Mouse (Mus musculus): ENCODE measurements at regions not wholly inside any gene's neighbourhood (a gene's known extent, or its start where the extent isn't known, plus 50 kb on each side); places are given as distances from the start of the nearest gene placed in this dataset.

GRCm38 (mm10) chr6:117542431-117542830 lies 298.5 kb upstream of the Zfp637 start:
- TF ChIP-seq POLR2A (IDR thresholded peaks at IDR 0.05; ENCODE audit: borderline replicate concordance, low read depth, low read length) (no peak), CTCF (IDR thresholded peaks at IDR 0.05; ENCODE audit: low read depth, low read length) (no peak)
- Histone ChIP-seq H3K27ac (ENCODE audit: insufficient read depth, low read depth, low read length) (0 out of 2 replicates have a peak overlapping the region, but pooled peaks have one; percentile 12), H3K4me3 (ENCODE audit: insufficient read depth, low read length) (no peak overlapping the region), H3K4me1 (ENCODE audit: control insufficient read depth, insufficient read depth, low read length) (peaks cover 25% of the 10 kb centered on the region)

GRCm38 (mm10) chr6:117544276-117545196 lies 296.4 kb upstream of the Zfp637 start:
- TF ChIP-seq CTCF (IDR thresholded peaks at IDR 0.05; ENCODE audit: low read depth, low read length) (no peak), POLR2A (IDR thresholded peaks at IDR 0.05; ENCODE audit: borderline replicate concordance, low read depth, low read length) (no peak)
- peaks cover 25% of the 10 kb centered on the region for H3K4me1 ChIP-seq (ENCODE audit: control insufficient read depth, insufficient read depth, low read length)
- no peak overlapping the region for H3K4me3 ChIP-seq (ENCODE audit: insufficient read depth, low read length)
- no peak overlapping the region for H3K27ac ChIP-seq (ENCODE audit: insufficient read depth, low read depth, low read length)

DNA sequence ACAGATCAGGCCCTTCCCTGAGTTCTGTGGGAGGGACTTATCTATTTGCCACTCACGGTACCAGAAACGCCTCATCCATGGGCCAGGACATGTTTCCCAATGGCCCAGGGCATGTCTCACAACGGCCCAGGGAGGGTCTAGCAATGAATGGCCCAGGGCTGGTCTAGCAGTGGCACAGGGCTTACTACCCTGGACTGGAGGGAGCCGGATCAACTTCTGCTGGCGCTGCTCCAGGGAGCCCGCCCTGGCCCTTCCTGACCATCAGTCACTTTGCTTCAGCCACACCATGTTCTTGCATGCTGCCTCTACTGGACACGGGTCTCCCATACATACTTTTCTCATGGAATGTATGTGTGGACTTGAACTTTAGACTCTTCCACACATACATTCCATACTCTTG lies 290.1 kb upstream of the Zfp637 start:
- Histone ChIP-seq H3K27ac (ENCODE audit: insufficient read depth, low read depth, low read length) (no peak overlapping the region), H3K4me1 (ENCODE audit: control insufficient read depth, insufficient read depth, low read length) (no peaks in the 10 kb centered on the region), H3K4me3 (ENCODE audit: insufficient read depth, low read length) (no peak overlapping the region)
- TF ChIP-seq CTCF (IDR thresholded peaks at IDR 0.05; ENCODE audit: low read depth, low read length) (no peak), POLR2A (IDR thresholded peaks at IDR 0.05; ENCODE audit: borderline replicate concordance, low read depth, low read length) (no peak)

GRCm38 (mm10) chr6:117552006-117552667 lies 288.8 kb upstream of the Zfp637 start:
- TF ChIP-seq CTCF (IDR thresholded peaks at IDR 0.05; ENCODE audit: low read depth, low read length) (no peak), POLR2A (IDR thresholded peaks at IDR 0.05; ENCODE audit: borderline replicate concordance, low read depth, low read length) (no peak)
- no peak overlapping the region for H3K4me3 ChIP-seq (ENCODE audit: insufficient read depth, low read length)
- H3K27ac ChIP-seq (ENCODE audit: insufficient read depth, low read depth, low read length), result no peak overlapping the region
- no peaks in the 10 kb centered on the region for H3K4me1 ChIP-seq (ENCODE audit: control insufficient read depth, insufficient read depth, low read length)

GRCm38 (mm10) chr6:117563159-117563558 lies 277.8 kb upstream of the Zfp637 start:
- H3K27ac ChIP-seq (ENCODE audit: insufficient read depth, low read depth, low read length), result no peak overlapping the region

DNA sequence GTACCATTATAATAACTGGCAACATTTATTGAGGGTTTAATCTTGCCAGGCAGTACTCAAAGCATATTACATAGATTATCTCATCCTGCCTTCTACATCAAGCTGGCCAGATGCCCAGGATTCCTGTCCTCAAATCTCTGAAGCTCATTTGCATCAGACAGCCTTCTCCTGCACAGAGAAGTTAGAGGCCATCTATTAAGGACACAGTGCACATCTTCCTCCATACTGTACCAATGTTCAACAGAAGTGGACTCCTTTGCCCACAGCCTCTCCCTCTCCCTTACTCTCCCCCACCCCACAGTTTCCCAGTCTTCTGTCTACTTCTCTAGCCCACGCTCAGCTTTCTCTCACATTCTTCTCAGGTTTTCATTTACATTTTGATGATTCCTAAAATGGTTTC lies 277.3 kb upstream of the Zfp637 start:
- H3K4me1 ChIP-seq (ENCODE audit: control insufficient read depth, insufficient read depth, low read length), result no peaks in the 10 kb centered on the region
- no peak overlapping the region for H3K4me3 ChIP-seq (ENCODE audit: insufficient read depth, low read length)
- TF ChIP-seq CTCF (IDR thresholded peaks at IDR 0.05; ENCODE audit: low read depth, low read length), result no peak
- no peak overlapping the region for H3K27ac ChIP-seq (ENCODE audit: insufficient read depth, low read depth, low read length)

More at GRCm38 (mm10) chr6:117563159-117563558, 277.8 kb upstream of the Zfp637 start:
- Histone ChIP-seq H3K4me1 (ENCODE audit: control insufficient read depth, insufficient read depth, low read length) (no peaks in the 10 kb centered on the region), H3K4me3 (ENCODE audit: insufficient read depth, low read length) (no peak overlapping the region)
- no peak for TF ChIP-seq POLR2A (IDR thresholded peaks at IDR 0.05; ENCODE audit: borderline replicate concordance, low read depth, low read length)
- TF ChIP-seq CTCF (IDR thresholded peaks at IDR 0.05; ENCODE audit: low read depth, low read length), result no peak

DNA sequence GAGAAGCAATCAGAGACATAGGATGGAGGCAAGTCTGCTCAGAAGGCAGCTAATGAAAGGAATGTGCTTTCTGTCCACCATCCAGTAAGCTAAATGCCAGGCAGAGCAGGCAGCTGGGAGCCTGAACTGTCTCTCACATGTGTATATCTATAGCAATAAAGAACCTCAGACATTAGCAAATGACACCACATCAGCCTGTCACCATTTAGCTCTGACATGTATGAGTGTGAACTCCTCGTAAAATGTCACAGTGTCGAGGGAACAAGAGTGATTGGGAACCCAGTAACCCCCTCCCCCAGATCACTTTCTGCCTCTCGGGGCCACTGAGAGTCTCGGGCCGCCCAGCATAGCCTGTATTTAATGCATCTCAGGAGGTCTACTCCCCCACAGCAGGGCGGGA lies 274.2 kb upstream of the Zfp637 start:
- H3K4me1 ChIP-seq (ENCODE audit: control insufficient read depth, insufficient read depth, low read length), result no peaks in the 10 kb centered on the region
- H3K27ac ChIP-seq (ENCODE audit: insufficient read depth, low read depth, low read length), result no peak overlapping the region
- no peak overlapping the region for H3K4me3 ChIP-seq (ENCODE audit: insufficient read depth, low read length)
- TF ChIP-seq POLR2A (IDR thresholded peaks at IDR 0.05; ENCODE audit: borderline replicate concordance, low read depth, low read length) (no peak), CTCF (IDR thresholded peaks at IDR 0.05; ENCODE audit: low read depth, low read length) (no peak)

DNA sequence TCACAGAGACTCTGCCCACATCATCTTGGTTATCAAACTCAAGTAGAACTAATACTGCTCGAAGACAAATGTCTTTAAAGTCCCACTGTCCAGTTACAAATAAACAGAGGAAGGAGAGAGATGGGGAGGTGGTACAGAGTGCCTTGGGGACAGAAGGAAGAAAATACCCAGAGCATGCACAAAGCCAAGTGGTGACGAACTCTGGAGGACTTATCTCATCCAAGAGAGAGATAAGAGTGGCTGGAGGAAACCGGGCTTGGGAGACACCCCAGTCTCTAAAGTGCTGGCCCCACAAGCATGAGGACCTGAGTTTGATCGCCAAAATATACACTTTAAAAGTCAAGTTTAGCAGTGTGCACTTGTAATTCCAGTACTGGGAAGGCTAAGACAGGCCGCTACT lies 273.3 kb upstream of the Zfp637 start:
- TF ChIP-seq CTCF (IDR thresholded peaks at IDR 0.05; ENCODE audit: low read depth, low read length), result no peak
- TF ChIP-seq POLR2A (IDR thresholded peaks at IDR 0.05; ENCODE audit: borderline replicate concordance, low read depth, low read length), result no peak
- Histone ChIP-seq H3K4me1 (ENCODE audit: control insufficient read depth, insufficient read depth, low read length) (no peaks in the 10 kb centered on the region), H3K27ac (ENCODE audit: insufficient read depth, low read depth, low read length) (no peak overlapping the region), H3K4me3 (ENCODE audit: insufficient read depth, low read length) (no peak overlapping the region)

- no peak overlapping the region for H3K27ac ChIP-seq (ENCODE audit: insufficient read depth, low read depth, low read length)
- no peak overlapping the region for H3K4me3 ChIP-seq (ENCODE audit: insufficient read depth, low read length)
- TF ChIP-seq CTCF (IDR thresholded peaks at IDR 0.05; ENCODE audit: low read depth, low read length), result no peak
- TF ChIP-seq POLR2A (IDR thresholded peaks at IDR 0.05; ENCODE audit: borderline replicate concordance, low read depth, low read length), result no peak
- no peaks in the 10 kb centered on the region for H3K4me1 ChIP-seq (ENCODE audit: control insufficient read depth, insufficient read depth, low read length)
Measured at GRCm38 (mm10) chr6:117569576-117570326, 271.2 kb upstream of the Zfp637 start.
